Mouse (Mus musculus) stomach, postnatal 0 days (tissue): ENCODE data around the gene Rabgap1l. TPM values are rescaled to one million over a fixed set of nuclear protein-coding genes. Genes with fewer than 3 reads are reported as not detected.

ENCODE experiments used
- ATAC-seq: fragments of 200-750 bp; cut with Nextera tagmentation; 2 replicates; pipeline ENCODE4 v1.8.0; 2017; ENCODE audit not compliant: low FRiP score, low TSS enrichment
- DNase-seq: peaks from one replicate; pipeline ENCODE4 v3.0.0-alpha.2; 2016; ENCODE audit warnings: low spot score
- H3K27ac ChIP-seq: fragments of 300-500 bp; sonication (generic); replicated peaks from 2 replicates; pipeline ENCODE4 v1.5.1; 2014; ENCODE audit warnings: mild to moderate bottlenecking, control low read depth
- H3K27me3 ChIP-seq: fragments of 300-500 bp; sonication (generic); 2 replicates; pipeline ENCODE4 v1.6.1; 2014; ENCODE audit warnings: low read length; ENCODE audit not compliant: control insufficient read depth, insufficient read depth
- H3K36me3 ChIP-seq: fragments of 300-500 bp; sonication (generic); 2 replicates; pipeline ENCODE4 v1.6.1; 2014; ENCODE audit warnings: low read length, mixed read lengths; ENCODE audit not compliant: control insufficient read depth, insufficient read depth
- H3K4me1 ChIP-seq: fragments of 300-500 bp; sonication (generic); replicated peaks from 2 replicates; pipeline ENCODE4 v1.6.1; 2014; ENCODE audit warnings: antibody characterized with exemption; ENCODE audit not compliant: control insufficient read depth, insufficient read depth
- H3K4me2 ChIP-seq: fragments of 300-500 bp; sonication (generic); replicated peaks from 2 replicates; pipeline ENCODE4 v1.6.1; 2014; ENCODE audit warnings: low read depth, mild to moderate bottlenecking, control low read depth, moderate library complexity
- H3K4me3 ChIP-seq: fragments of 300-500 bp; sonication (generic); 2 replicates; pipeline ENCODE4 v1.5.1; 2014; ENCODE audit warnings: low read depth, low read length, control low read depth
- H3K9ac ChIP-seq: fragments of 300-500 bp; sonication (generic); 2 replicates; pipeline ENCODE4 v1.6.1; 2014; ENCODE audit warnings: mild to moderate bottlenecking, low read length, control low read depth, mixed read lengths
- H3K9me3 ChIP-seq: fragments of 300-500 bp; sonication (generic); 2 replicates; pipeline ENCODE4 v1.6.1; 2016; ENCODE audit warnings: low read length; ENCODE audit not compliant: control insufficient read depth
- CTCF ChIP-seq: IDR thresholded peaks from 2 replicates; pipeline ENCODE4 v1.5.1; 2016; ENCODE audit warnings: antibody characterized with exemption, low read depth, mild to moderate bottlenecking, moderate library complexity
- EP300 ChIP-seq: optimal IDR thresholded peaks from 2 replicates; pipeline ENCODE3; 2016; ENCODE audit warnings: antibody characterized with exemption
- WGBS: fragments of 180-500 bp; shearing (Covaris S2); extraction: QIAGEN DNeasy Blood & Tissue Kit; methylation state at CpG from one replicate; pipeline ENCODE4 v1.1.7; 2014; 5-methylcytosine and 5-hydroxymethylcytosine counted together
- polyA plus RNA-seq: library from polyadenylated mRNA; unstranded; fragments of >200 nt; fragmentation: Nextera tagmentation; extraction: Ambion mirVana; gene quantifications from 2 replicates; pipeline ENCODE4 v1.2.1, GENCODE M21; 2015

The Rabgap1l gene
- polyA plus RNA-seq, 1 experiment from 2014 or later = 19.6 TPM

- H3K27ac ChIP-seq = peak overlapping the region; percentile 93
- peak overlapping the region; percentile 64 for H3K4me2 ChIP-seq
- WGBS = under 1% methylated on average over 45 of the region's 45 CpGs
- TF ChIP-seq CTCF (no peak), EP300 (no peak)
- peak overlapping the region; percentile 93 for H3K9ac ChIP-seq
- H3K27me3 ChIP-seq = no peaks in the 10 kb centered on the region
- H3K4me3 ChIP-seq = peak overlapping the region; percentile 96
- DNase-seq = no peak
- H3K4me1 ChIP-seq = peaks cover 4% of the 10 kb centered on the region; the same call in 1 of the 2 replicates
- ATAC-seq = peak; percentile 62
- no peaks in the 10 kb centered on the region for H3K36me3 ChIP-seq
- H3K9me3 ChIP-seq = no peaks in the 10 kb centered on the region
These were observed 580.8 kb downstream of the Rabgap1l start for GRCm38 (mm10) chr1:160212123-160212691.

GRCm38 (mm10) chr1:160211597-160212122 is 581.4 kb downstream of the Rabgap1l start:
- H3K4me1 ChIP-seq = peaks cover 4% of the 10 kb centered on the region; the same call in 1 of the 2 replicates
- DNase-seq (no peak), ATAC-seq (no peak)
- H3K4me2 ChIP-seq = peak overlapping the region; percentile 64
- peak overlapping the region; percentile 96 for H3K4me3 ChIP-seq
- peak overlapping the region; percentile 93 for H3K27ac ChIP-seq
- no peaks in the 10 kb centered on the region; the same call in 1 of the 2 replicates for H3K36me3 ChIP-seq
- peak overlapping the region; percentile 93 for H3K9ac ChIP-seq
- H3K9me3 ChIP-seq = no peaks in the 10 kb centered on the region
- WGBS = 2% methylated on average over 8 of the region's 8 CpGs
- TF ChIP-seq EP300 = no peak
- no peak for TF ChIP-seq CTCF
- no peaks in the 10 kb centered on the region for H3K27me3 ChIP-seq

- Histone ChIP-seq H3K4me1 (peaks cover 4% of the 10 kb centered on the region; the same call in 1 of the 2 replicates), H3K4me2 (peak overlapping the region; percentile 64; the same call in 1 of the 2 replicates), H3K36me3 (no peaks in the 10 kb centered on the region; the same call in 1 of the 2 replicates), H3K27me3 (no peaks in the 10 kb centered on the region), H3K9me3 (no peaks in the 10 kb centered on the region), H3K27ac (no peak overlapping the region), H3K9ac (no peak overlapping the region), H3K4me3 (no peak overlapping the region)
- no peak for TF ChIP-seq EP300
- TF ChIP-seq CTCF = no peak
- ATAC-seq (no peak), DNase-seq (no peak)
- WGBS = 33% methylated on average over 3 of the region's 3 CpGs
These were observed 582.4 kb downstream of the Rabgap1l start for GRCm38 (mm10) chr1:160210566-160210965.

GRCm38 (mm10) chr1:160209844-160210243 is 583.2 kb downstream of the Rabgap1l start:
- 72% methylated on average over 2 of the region's 2 CpGs for WGBS

GRCm38 (mm10) chr1:160205486-160205885 is 587.5 kb downstream of the Rabgap1l start:
- Histone ChIP-seq H3K9ac (no peak overlapping the region), H3K9me3 (no peaks in the 10 kb centered on the region), H3K4me1 (no peaks in the 10 kb centered on the region), H3K4me2 (no peak overlapping the region), H3K27me3 (no peaks in the 10 kb centered on the region), H3K36me3 (peaks cover 7% of the 10 kb centered on the region), H3K4me3 (no peak overlapping the region), H3K27ac (no peak overlapping the region)
- no peak for DNase-seq
- TF ChIP-seq CTCF (no peak), EP300 (no peak)
- no peak for ATAC-seq

More at GRCm38 (mm10) chr1:160209844-160210243, 583.2 kb downstream of the Rabgap1l start:
- TF ChIP-seq EP300 (no peak), CTCF (no peak)
- no peak overlapping the region for H3K27ac ChIP-seq
- DNase-seq = no peak
- H3K4me1 ChIP-seq = peaks cover 4% of the 10 kb centered on the region; the same call in 1 of the 2 replicates
- H3K9ac ChIP-seq = no peak overlapping the region
- H3K36me3 ChIP-seq = no peaks in the 10 kb centered on the region; the same call in 1 of the 2 replicates
- no peaks in the 10 kb centered on the region for H3K9me3 ChIP-seq
- no peak for ATAC-seq
- H3K4me3 ChIP-seq = no peak overlapping the region
- no peaks in the 10 kb centered on the region for H3K27me3 ChIP-seq
- no peak overlapping the region for H3K4me2 ChIP-seq

- Histone ChIP-seq H3K4me3 (peak overlapping the region; percentile 89), H3K27me3 (no peaks in the 10 kb centered on the region), H3K4me2 (peak overlapping the region; percentile 79), H3K9me3 (no peaks in the 10 kb centered on the region), H3K4me1 (no peaks in the 10 kb centered on the region), H3K27ac (peak overlapping the region; percentile 91), H3K9ac (peak overlapping the region; percentile 94), H3K36me3 (no peaks in the 10 kb centered on the region)
- ATAC-seq (peak; percentile 53), DNase-seq (no peak)
- TF ChIP-seq EP300 (no peak), CTCF (no peak)
- under 1% methylated on average over 13 of the region's 13 CpGs for WGBS
These were observed 597.7 kb downstream of the Rabgap1l start for GRCm38 (mm10) chr1:160195337-160195663.
